Mouse (Mus musculus): Measurements from ENCODE around the gene Zfp69.

DNA sequence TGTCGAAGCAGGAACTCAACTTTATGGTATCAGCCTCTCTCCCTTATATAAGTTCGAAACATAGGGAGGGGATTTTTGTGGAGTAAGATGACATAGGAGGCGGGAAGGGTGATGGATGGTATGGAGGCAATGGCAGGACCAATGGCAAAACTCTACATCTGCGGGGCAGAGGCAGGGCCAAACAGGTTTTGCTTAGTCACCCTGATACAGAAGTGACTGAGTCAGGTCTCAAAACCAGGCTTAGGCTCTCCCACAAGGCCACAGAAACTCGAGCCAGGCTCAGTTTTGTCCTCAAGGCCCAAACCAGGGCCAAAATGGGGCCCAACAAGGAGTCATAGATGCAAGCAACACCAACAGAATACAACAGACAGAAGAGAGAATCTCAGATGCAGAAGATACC lies 45.9 kb downstream of the Zfp69 start:
- TF ChIP-seq CTCF (IDR thresholded peaks at IDR 0.05; ENCODE audit: borderline replicate concordance, control insufficient read depth, extremely low read depth, insufficient read depth, low read length, poor library complexity) (no peak), POLR2A (IDR thresholded peaks at IDR 0.05; ENCODE audit: control insufficient read depth, extremely low read depth, insufficient read depth, low read length, poor library complexity) (no peak)
